Mouse (Mus musculus): ENCODE data around the gene Lpcat1. TPM values are rescaled to one million over a fixed set of nuclear protein-coding genes. Genes with fewer than 3 reads are reported as not detected.

The Lpcat1 gene
- 58.1 and 66.3 TPM in 2 replicates for polyA plus RNA-seq (2016; fragmentation: Nextera tagmentation; extraction: Ambion mirVana)

DNA sequence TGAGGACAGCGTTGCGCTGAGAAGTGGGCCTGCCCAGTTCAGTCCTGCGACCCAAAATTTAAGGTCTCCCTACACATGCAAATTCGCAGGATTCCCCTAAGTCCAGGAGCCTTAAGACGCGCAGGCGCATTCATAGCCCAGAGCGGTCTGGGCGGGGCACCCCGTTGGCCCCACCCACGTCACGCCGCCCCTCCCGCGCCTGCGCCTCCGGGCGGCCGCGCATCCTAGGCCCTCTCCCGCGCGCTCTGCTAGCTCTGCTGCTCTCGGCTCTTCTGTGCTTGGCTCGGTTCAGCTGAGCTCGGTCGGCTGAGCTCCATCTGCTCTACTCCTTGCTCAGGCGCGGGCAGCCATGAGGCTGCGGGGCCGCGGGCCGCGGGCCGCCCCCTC lies at the start of gene Lpcat1:
Gene Lpcat1, plus strand, starts transcription at position 164 of the 387 bp plus-strand sequence.
- Histone ChIP-seq H3K9me3 (no peaks in the 10 kb centered on the region), H3K36me3 (peaks cover 21% of the 10 kb centered on the region), H3K27ac (peak within 1 kb of the TSS; percentile 96), H3K4me3 (peak within 1 kb of the TSS; percentile 80), H3K27me3 (ENCODE audit: insufficient read depth, poor library complexity, severe bottlenecking) (no peaks in the 10 kb centered on the region), H3K4me1 (replicated peaks) (peaks cover 39% of the 10 kb centered on the region)
- DNase-seq (ENCODE audit: low spot score): peak; percentile 89
- WGBS: under 1% methylated on average over 35 of the region's 35 CpGs

DNA sequence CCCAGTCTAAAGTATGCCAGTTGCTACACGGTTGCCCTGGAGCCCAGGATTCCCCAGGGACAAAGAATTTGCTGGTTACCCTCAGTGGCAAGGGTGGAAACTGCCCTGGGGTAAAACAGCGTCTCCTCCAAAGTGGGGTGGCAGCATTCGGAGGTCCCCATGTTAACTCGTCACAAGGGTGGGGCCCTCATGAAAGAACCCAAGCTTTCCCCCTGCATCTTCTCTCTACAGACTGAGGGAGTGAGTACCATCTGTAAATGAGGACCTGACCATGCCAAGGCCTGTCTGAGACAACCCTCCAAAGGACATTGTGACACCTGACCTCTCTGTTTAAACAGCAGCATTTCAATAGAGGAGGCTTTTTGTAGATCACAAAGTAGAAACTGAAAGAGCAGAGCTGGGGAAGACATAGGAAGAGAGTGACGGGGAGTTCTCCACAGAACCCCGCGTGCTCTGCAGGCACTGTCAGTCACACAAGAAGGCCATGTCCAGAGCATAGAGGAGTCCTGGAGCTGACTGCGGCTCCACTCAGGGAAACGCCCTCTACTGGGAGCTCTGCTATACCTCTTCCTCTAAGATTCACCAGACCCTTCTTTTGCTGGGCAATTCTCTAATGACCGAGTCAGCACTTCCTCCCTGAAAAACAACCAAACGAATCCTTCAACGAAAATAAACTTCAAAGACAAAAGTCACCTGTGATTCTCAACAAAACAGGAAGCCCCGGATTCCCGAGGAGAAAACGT lies 49.3 kb upstream of the Lpcat1 start:
- Histone ChIP-seq H3K27me3 (ENCODE audit: insufficient read depth, poor library complexity, severe bottlenecking) (0 out of 2 replicates have a peak, but pooled peaks cover 3% of the 10 kb centered on the region), H3K27ac (peak overlapping the region; percentile 59; the same call in 1 of the 2 replicates), H3K4me1 (replicated peaks) (peaks cover 28% of the 10 kb centered on the region), H3K4me3 (no peak overlapping the region), H3K36me3 (no peaks in the 10 kb centered on the region), H3K9me3 (no peaks in the 10 kb centered on the region)
- peak; percentile 44 for DNase-seq (ENCODE audit: low spot score)
- 39% methylated on average over 15 of the region's 15 CpGs for WGBS

DNA sequence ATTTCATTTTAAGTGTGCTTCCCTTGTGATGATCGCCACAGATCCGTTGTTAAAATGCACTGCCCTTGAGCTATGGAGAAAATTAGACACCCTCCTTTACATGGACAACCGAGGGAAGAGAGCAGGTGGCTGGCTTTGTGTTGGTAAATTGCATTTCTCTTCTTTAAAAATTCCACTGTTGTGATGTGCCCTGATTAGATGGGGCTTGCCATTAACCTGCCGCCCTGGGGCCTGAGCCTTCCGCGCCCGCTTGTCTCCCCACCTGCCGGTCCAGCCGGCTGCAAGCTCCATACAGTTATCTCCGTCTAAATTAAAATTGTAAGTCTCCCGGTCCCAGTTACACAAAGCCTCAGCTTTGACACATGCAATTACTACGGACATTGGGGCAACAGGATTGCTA lies 48.7 kb upstream of the Lpcat1 start:
- Histone ChIP-seq H3K4me1 (replicated peaks) (peaks cover 28% of the 10 kb centered on the region), H3K36me3 (no peaks in the 10 kb centered on the region), H3K9me3 (no peaks in the 10 kb centered on the region), H3K27ac (0 out of 2 replicates have a peak overlapping the region, but pooled peaks have one; percentile 59), H3K4me3 (no peak overlapping the region), H3K27me3 (ENCODE audit: insufficient read depth, poor library complexity, severe bottlenecking) (peaks cover 6% of the 10 kb centered on the region; the same call in 1 of the 2 replicates)
- 59% methylated on average over 12 of the region's 12 CpGs for WGBS
- no peak for DNase-seq (ENCODE audit: low spot score)

DNA sequence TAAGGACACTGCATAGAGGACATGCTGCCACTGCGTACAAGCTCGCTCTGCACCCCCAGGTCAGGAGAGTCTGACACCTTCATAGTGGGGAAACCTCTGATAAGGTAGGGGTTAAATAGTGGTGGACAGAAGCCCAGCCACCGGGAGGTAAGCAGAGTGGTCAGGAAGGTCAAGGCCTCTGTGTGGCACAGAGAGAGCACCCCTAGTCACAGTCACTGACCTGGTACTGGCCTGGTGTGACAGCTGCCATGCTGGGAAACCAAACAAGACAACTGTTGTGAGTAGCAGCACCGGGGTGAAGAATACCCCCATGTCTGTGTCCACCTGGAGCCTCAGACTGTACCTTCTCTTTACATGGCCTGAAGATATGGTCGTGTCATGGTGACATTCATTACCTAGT lies 47.8 kb upstream of the Lpcat1 start:
- Histone ChIP-seq H3K27ac (peak overlapping the region; percentile 51; the same call in 1 of the 2 replicates), H3K27me3 (ENCODE audit: insufficient read depth, poor library complexity, severe bottlenecking) (peaks cover 9% of the 10 kb centered on the region; the same call in 1 of the 2 replicates), H3K4me1 (replicated peaks) (peaks cover 28% of the 10 kb centered on the region), H3K4me3 (no peak overlapping the region), H3K9me3 (no peaks in the 10 kb centered on the region), H3K36me3 (no peaks in the 10 kb centered on the region)
- WGBS: 79% methylated on average over 5 of the region's 5 CpGs
- DNase-seq (ENCODE audit: low spot score): no peak

DNA sequence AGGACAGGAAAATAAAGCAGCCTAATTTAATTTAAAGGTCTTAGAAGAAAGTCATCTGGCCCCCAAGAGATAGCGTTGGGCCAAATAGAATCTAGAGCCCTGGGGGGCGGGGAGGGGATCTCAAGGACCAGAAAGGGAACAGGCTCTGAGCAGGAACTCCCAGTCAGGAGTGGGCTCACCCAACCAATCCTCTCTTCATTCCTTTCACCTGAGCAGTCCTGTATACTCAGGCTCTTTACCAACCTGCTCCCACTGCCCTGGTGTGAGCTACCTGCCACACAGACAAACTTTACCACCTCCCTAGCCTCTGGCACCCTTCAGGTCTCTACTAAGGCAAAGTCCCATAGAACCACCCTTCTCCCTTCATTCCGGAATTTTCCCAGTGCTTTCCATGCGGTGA lies 44.0 kb upstream of the Lpcat1 start:
- peaks cover 9% of the 10 kb centered on the region; the same call in 1 of the 2 replicates for H3K27me3 ChIP-seq (ENCODE audit: insufficient read depth, poor library complexity, severe bottlenecking)
- 69% methylated on average over 4 of the region's 4 CpGs for WGBS
- H3K4me1 ChIP-seq (replicated peaks): peaks cover 15% of the 10 kb centered on the region
- DNase-seq (ENCODE audit: low spot score): no peak
- H3K27ac ChIP-seq: no peak overlapping the region
- no peaks in the 10 kb centered on the region for H3K36me3 ChIP-seq
- H3K9me3 ChIP-seq: no peaks in the 10 kb centered on the region
- no peak overlapping the region for H3K4me3 ChIP-seq

DNA sequence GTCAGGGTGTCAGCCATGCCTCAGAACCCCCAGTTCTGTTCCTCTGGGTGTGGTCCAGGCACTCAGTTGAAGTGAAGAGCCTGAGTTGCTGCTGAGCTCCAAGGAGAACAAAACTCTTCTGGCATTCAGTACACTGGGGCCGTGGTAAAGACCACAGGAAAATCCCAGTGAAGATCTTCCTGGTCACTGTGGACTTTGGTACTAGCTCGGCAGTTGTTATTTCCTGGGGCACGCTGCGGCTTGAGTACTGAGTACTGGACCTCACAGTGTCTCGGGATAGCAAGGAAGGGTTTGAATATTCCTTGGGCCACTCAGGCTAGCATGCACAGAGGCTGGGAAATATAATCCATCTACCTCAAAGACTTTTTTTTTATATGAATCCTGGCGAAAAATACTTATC lies 42.0 kb upstream of the Lpcat1 start:
- WGBS: 79% methylated on average over 6 of the region's 6 CpGs
- no peak for DNase-seq (ENCODE audit: low spot score)
- Histone ChIP-seq H3K27me3 (ENCODE audit: insufficient read depth, poor library complexity, severe bottlenecking) (peaks cover 6% of the 10 kb centered on the region; the same call in 1 of the 2 replicates), H3K27ac (no peak overlapping the region), H3K4me3 (no peak overlapping the region), H3K9me3 (no peaks in the 10 kb centered on the region), H3K36me3 (no peaks in the 10 kb centered on the region), H3K4me1 (replicated peaks) (no peaks in the 10 kb centered on the region)

DNA sequence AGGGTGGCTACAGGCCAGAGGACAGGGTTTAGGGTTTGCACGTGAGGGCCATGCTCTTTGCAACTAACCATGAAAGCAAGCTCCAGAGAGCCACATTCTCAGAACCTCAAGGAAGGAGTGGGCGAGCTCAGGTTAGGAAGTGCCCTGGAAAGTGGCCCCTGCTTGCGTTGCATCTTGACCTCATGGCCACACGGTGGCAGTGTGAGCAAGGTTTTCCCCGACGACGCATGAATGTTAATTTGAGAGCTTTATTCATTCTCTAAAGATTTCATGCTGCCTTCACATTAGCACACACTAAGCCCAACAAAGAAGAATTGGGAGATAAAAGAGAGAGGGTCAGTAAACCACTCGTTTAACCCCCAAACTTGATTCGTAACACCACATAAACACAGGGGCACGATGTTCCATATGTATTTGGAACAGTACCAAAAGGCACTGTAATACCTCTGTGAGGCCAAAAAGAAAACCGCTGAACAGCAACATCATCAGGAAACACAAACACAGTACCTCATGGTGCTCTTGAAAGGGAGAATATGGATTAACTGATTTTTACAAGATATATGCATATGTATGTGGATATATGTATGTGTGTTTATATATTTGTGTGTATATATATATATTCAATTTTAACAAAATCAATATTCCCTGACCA lies 41.0 kb upstream of the Lpcat1 start:
- DNase-seq (ENCODE audit: low spot score): peak; percentile 63
- Histone ChIP-seq H3K4me3 (no peak overlapping the region), H3K27me3 (ENCODE audit: insufficient read depth, poor library complexity, severe bottlenecking) (peaks cover 6% of the 10 kb centered on the region; the same call in 1 of the 2 replicates), H3K9me3 (no peaks in the 10 kb centered on the region), H3K36me3 (no peaks in the 10 kb centered on the region), H3K27ac (no peak overlapping the region), H3K4me1 (replicated peaks) (no peaks in the 10 kb centered on the region)
- WGBS: 14% methylated on average over 11 of the region's 11 CpGs

DNA sequence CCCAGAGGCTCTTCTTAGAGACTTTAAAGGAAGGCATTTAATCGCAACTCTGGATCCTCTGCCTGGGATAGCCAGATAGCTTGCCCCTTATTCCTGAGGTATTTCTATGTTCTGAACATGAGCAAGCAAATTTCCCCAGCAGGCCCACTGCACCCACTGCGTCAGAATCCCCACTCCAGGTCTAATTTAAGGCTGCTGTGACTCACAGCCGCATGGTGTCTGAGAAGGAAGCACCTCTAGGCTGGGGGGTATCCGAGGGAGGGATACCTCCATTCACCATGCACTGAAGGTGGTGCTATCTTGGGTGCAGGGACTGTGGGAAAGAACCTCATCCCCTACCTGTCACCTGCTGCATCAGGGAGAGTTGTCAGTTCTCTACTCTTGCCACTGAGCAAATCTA lies 40.4 kb upstream of the Lpcat1 start:
- DNase-seq (ENCODE audit: low spot score): no peak
- H3K4me1 ChIP-seq (replicated peaks): no peaks in the 10 kb centered on the region
- H3K27me3 ChIP-seq (ENCODE audit: insufficient read depth, poor library complexity, severe bottlenecking): peaks cover 6% of the 10 kb centered on the region; the same call in 1 of the 2 replicates
- WGBS: 81% methylated on average over 4 of the region's 4 CpGs
- H3K27ac ChIP-seq: no peak overlapping the region
- no peak overlapping the region for H3K4me3 ChIP-seq
- H3K9me3 ChIP-seq: no peaks in the 10 kb centered on the region
- no peaks in the 10 kb centered on the region for H3K36me3 ChIP-seq

DNA sequence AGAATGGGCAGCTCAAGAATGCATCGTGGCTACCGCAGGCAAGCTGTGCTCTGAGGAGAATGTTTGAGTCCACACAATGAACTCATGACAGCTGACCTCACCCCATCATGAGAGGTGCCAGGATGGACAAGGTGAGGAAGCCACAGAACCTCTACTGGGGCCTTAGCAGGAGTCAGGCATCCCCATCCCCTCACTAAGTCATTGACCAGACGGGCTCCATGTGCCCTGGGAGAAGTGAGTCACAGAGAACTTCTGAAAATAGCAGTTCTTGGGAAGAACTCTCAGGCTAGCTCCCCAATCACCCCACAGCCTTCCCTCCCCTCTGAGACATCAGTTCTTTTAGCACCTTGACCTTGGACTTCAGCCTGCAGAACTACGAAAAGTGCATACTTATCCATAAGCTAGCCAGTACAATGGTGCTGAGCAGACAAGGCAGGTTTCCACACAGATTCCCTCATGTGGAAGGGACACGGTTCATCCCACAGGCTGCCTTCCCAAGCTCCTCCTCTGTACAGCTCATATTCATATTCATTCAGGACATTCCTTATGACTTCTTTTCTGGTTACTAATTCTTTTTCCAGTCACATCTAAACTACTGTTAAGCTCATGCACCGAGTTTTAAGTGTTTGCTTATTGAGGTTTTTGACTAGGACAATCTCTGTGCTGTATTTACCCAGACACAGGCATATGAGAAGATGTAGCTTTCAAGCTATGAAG lies 37.2 kb upstream of the Lpcat1 start:
- Histone ChIP-seq H3K4me1 (replicated peaks) (no peaks in the 10 kb centered on the region), H3K27me3 (ENCODE audit: insufficient read depth, poor library complexity, severe bottlenecking) (no peaks in the 10 kb centered on the region; the same call in 1 of the 2 replicates), H3K27ac (no peak overlapping the region), H3K36me3 (no peaks in the 10 kb centered on the region), H3K9me3 (no peaks in the 10 kb centered on the region), H3K4me3 (no peak overlapping the region)
- 81% methylated on average over 6 of the region's 6 CpGs for WGBS
- DNase-seq (ENCODE audit: low spot score): no peak

DNA sequence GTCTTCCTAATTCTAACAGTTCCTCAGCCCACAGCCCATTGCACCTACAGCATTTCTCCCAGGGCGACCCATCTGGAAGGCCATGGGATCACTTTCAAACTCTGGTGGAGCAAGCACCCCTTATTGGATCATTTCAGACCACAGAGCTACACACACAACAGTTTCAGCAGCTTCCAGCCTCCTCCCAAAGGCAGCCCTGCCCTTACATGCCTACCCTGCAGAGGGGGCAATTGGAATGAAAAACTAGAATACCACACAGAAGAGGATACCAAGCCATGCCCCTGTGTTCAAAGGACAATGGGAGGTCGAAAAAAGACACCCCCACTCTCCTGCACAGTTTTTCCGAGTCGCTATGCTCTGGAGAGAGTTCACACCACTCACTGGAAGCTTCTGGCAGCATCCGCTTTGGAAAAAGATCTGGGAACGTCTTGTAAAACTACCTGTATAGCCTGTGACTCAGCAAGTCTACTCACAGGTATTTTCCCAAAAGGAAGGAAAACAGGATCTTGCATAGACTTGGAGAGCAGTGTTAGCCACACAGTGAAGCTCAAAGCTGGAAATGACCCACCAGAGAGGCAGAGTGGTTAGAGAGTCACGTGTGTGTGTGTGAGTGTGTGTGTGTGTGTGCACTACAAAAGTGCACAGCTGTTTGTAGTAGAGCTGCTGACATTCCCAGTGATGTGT lies 34.4 kb upstream of the Lpcat1 start:
- 78% methylated on average over 7 of the region's 7 CpGs for WGBS
- H3K9me3 ChIP-seq: no peaks in the 10 kb centered on the region
- no peaks in the 10 kb centered on the region for H3K4me1 ChIP-seq (replicated peaks)
- no peaks in the 10 kb centered on the region for H3K27me3 ChIP-seq (ENCODE audit: insufficient read depth, poor library complexity, severe bottlenecking)
- no peak for DNase-seq (ENCODE audit: low spot score)
- H3K36me3 ChIP-seq: no peaks in the 10 kb centered on the region
- H3K4me3 ChIP-seq: no peak overlapping the region
- no peak overlapping the region for H3K27ac ChIP-seq

DNA sequence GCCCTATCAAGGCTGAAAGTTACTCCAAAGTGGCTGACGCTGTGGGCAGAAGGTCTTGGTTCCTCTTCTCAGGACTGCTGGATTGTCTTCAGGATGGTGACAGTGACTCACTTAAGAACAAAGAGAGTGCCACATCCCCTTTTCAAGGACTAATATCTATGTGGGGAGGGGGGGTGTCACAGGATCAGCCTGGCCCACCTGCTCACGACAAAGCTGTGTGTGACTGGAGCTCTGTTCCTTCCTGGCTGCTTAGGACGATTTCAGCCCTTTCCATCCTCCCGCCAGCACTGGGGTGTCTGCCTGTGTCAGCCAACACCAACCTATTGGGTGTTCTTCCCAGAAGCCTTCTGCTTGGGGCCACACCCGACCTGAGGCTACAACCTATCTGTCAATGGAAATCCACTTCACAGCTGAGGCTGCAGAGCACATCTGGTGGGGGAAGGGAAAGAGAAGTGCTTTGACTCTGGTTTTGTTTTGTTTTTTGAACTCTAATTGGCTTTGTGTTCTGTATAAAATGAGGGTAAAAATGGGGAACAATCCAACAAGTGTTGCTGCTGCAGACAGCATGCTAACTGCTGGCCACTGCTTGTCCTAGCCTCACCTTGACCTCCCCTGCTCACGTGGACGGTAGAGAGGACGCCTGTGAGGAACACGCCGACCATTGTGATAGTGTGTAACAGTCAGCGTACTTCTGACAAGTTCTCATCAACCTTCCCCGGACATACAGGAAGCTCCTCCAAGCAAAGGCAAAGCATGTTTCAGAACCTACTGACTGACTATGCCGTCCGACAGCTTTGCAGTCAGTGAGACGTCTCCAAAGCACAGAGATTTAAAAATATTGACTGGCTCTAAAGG lies 33.1 kb upstream of the Lpcat1 start:
- no peak overlapping the region for H3K27ac ChIP-seq
- 86% methylated on average over 15 of the region's 15 CpGs for WGBS

DNA sequence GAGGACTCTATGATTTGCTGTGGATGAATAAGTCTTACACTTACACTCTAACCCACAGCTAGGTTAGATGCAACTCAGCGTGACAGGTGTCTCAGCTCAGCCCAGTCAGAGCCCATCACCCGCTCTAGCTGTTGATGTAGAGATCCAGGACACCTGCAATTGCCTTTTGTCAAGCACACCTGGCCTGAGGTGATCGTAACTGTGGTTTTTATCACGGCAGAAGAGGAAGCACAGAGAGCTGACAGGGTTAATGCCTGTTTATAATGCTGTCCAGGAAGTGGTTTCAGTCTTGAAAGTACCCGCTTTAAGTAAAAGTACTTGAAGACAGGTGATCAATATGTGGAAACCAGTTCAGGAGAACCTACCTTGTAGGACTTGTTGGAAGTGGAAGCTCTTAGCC lies 32.3 kb upstream of the Lpcat1 start:
- Histone ChIP-seq H3K27me3 (ENCODE audit: insufficient read depth, poor library complexity, severe bottlenecking) (no peaks in the 10 kb centered on the region), H3K27ac (no peak overlapping the region), H3K4me1 (replicated peaks) (peaks cover 6% of the 10 kb centered on the region), H3K4me3 (no peak overlapping the region), H3K9me3 (no peaks in the 10 kb centered on the region), H3K36me3 (no peaks in the 10 kb centered on the region)
- DNase-seq (ENCODE audit: low spot score): no peak
- WGBS: 86% methylated on average over 5 of the region's 5 CpGs

More for the DNA sequence above, 33.1 kb upstream of the Lpcat1 start:
- no peaks in the 10 kb centered on the region for H3K27me3 ChIP-seq (ENCODE audit: insufficient read depth, poor library complexity, severe bottlenecking)
- no peak overlapping the region for H3K4me3 ChIP-seq
- H3K4me1 ChIP-seq (replicated peaks): no peaks in the 10 kb centered on the region
- no peaks in the 10 kb centered on the region for H3K36me3 ChIP-seq
- H3K9me3 ChIP-seq: no peaks in the 10 kb centered on the region
- DNase-seq (ENCODE audit: low spot score): no peak

Measured in hindbrain, embryonic 10.5 days (tissue).